Mouse (Mus musculus): ENCODE results near the gene Dppa3. TPM values are rescaled to one million over a fixed set of nuclear protein-coding genes. Genes with fewer than 3 reads are reported as not detected.
"Not testable (repeated sequence)": the region's sequence is repeated elsewhere in the genome, so short reads cannot be mapped to it uniquely, and the experiment has no call there.

Dppa3 gene
- total RNA-seq, 2 experiments from 2014 or later: not detected

DNA sequence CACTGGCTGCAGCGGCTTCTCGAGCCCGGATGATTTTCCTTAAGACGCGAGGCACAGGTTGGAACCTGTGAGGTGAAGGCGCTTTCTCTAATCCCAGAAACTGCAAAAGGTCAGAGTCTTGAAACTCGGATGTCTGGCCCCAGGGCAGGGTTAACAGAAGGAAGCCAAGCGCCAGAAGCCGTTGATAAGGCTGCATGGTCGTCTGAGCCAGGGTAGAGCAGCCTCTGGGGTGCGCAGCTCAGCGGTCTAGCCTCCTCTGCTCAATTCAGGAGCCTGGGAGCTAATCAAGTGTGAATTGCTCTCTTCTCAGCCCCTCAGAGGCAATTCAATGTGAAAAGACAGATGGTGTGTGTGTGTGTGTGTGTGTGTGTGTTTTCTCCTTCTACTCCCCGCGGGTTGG lies 16.4 kb upstream of the Dppa3 start, which contains the start of gene Gdf3:
TSS of gene Gdf3 (minus strand) at position 317 of the 400 bp plus-strand sequence.
- DNase-seq: no peak

DNA sequence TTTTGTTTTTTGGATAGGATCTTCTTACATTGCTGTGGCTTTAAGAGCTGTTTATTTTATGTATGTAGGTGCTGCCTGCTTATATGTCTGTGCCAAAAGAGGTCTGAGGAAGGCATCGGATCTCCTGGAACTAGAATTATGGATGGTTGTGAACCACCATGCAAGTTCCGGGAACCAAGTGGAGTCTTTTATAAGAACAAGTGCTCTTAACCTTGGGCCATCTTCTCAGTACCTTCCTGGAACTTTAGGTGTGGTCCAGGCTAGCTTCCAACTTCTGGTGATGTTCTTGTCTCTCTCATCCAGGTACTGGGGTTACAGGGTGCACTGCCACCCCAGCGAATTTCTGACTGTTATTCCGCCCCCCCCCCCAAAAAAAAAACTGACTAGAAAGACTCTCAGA lies 13.8 kb upstream of the Dppa3 start:
- DNase-seq: no peak

DNA sequence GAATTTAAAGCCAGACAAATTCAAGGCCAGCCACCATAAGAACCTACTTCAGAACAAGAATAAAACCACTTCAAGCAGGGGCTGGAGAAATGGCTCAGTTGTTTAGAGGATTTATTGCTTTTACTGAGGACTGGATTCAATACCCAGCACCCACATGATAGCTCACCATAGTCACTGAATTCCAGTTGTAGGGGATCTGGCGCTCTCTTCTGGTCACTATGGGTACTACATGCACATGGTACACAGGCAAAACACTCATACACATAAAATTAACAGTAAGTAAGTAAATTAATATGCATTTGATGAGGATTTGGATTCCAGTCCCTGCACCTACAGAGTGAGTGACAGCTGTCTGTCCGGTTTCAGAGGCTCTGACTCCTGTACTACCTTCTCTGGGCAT lies 12.2 kb upstream of the Dppa3 start:
- DNase-seq: peak; percentile 32

DNA sequence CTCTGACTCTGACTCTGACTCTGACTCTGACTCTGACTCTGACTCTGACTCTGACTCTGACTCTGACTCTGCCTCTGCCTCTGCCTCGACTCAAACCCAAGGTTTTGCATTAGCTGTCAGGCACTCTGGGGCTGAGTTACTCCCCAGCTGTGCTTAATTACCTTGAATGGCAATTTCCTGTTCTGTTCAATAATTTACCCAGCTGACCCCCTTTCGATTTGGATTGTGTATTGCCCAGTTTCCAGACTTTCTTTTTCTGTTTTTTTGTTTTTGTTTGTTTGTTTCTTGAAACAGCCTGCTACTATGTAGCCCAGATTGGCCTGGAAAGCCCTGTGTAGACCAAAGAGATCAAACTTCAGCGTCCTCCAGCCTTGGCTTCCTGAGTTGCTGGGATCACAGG lies 10.2 kb upstream of the Dppa3 start:
- DNase-seq: no peak

DNA sequence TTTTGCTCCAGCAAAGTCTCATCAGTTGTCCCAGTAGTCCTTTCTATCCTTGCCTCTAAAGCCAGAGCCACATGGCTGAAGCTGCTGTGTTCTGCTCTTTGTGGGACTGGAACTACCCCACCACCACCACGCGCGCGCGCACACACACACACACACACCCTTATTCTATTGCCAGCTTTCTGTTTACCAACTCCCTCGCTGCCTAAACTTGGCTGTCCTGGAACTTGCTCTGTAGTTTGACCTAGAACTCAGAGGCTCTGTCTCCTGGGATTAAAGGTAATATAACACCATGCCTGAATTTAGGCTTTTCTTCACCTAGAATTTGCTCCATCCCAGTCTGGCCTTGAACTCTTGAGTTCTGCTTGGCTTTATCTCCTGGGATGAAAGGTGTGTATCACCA lies 5.1 kb upstream of the Dppa3 start:
- DNase-seq: no peak

DNA sequence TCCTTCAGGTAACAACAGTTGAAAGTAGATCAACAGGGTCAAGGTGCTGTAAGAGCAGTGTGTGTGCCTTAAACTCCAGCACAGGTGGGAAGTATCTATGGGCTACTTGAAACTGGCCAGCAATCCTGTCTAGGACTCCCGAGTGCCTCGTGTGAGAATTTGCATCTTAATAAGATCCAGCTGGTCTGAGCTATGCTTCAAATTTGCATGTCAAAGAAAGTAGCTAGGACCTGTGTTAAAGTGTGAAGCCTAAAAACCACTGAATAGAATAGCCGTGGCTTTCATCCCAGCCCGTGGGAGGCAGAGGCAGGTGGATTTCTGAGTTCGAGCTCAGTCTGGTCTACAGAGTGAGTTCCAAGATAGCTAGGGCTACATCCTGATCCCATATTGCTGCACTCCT lies 1.7 kb upstream of the Dppa3 start:
- DNase-seq: no peak

DNA sequence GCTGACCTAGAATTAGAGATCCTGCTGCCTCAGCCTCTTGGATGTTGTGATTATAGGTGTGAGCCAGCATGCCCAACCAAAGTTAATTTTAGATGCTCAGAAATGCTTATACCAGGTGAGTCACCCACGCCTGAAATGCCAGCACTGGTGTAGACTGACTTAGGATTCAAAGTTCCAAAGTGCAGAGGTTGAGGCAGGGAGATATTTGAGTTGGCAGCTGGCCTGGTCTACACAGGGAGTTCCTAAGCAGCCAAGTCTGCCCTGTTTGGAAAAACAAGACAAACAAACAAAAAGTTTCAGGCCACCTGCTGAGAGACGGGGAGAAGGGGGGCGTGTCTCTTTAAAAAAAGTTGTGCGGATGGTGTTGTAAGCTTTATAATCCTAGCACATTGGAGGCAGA lies 1.1 kb upstream of the Dppa3 start:
- DNase-seq: no peak

DNA sequence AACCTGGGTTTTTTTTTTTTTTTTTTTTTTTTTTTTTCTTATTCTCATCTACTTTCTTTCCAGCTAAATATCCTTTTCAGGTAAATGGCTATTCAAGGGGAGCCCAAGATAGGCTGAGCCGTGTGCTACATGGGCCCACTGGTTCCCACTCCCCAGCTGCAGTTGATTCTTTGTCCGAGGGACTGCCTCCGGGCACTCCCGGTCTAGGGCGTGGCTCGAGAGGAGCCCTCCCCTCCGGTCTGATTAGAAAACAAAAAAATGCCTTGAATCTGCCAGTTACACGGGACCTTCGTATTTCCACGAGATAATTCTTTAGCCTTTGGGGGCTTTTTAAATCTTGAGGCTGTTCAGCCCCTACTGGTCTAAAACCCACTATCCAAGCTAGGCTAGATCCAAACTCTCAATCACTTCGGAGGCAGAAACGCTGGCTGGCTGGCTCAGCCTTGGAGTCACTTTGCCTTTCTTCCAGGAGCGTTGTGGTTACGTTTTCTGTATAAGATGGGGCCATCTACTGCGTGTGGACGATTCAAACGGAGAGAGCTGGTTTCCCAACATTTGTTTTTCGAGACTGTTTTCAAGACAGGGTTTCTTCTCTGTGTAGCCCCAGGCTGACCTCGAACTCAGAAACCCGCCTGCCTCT lies 1.4 kb downstream of the Dppa3 start:
- no peak for DNase-seq

DNA sequence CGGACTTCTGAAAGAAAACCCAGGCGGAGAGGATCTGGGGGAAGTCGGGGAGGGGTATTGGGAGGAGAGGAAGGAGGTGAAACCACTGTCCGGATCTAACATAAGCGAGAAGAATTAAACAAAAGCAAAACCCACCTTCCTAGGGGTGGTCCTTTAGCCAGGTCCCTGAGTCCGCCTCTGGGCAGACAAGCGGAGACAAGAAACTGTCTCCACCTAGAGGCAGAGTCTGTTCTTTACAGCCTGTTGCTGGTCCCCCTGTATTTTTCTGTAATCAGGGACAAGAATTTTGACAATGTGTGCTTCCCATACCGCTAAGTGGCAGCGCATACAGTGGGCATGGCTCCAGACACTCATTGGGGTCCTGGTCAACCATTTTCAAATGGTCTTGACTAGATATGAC lies 7.2 kb downstream of the Dppa3 start:
- DNase-seq: peak; percentile 25

DNA sequence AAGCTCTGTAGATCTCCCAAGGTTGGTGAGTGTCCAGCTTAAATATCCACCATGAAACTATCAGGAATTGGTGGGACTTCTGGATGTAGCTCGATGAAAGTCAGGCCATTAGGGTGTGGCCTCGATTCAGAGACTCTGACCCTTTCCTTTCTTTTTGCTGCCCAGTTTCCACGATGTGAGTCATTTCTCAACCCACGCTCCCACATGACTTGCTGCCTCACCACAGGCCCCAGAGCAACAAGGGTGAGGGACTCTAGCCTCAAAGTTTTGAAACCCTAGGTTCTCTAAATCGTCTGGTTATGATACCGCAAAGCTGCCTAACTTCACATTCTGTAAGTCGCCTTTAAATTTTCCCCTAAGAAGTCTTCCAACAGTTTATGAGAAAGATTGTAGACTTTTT lies 9.1 kb downstream of the Dppa3 start:
- peak; percentile 35 for DNase-seq

DNA sequence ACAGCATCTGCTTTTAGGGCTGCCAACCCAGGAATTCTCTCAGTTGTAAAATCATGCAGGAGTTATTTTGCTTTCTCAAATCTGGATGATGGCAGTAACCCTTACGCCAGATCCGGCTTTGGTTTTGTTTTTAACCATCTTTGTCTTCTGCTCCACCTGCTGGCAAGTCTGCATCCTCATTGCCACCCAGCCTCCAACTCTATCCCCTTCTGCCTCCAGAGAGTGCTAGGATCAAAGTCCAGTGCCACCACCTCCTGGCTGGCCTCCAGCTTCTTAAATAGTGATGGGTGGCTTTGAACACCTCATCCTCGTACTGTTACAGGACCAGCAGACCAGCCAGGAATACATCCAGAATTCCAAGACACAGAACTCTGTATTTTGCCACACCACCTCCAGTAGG lies 10.5 kb downstream of the Dppa3 start:
- DNase-seq: no peak

DNA sequence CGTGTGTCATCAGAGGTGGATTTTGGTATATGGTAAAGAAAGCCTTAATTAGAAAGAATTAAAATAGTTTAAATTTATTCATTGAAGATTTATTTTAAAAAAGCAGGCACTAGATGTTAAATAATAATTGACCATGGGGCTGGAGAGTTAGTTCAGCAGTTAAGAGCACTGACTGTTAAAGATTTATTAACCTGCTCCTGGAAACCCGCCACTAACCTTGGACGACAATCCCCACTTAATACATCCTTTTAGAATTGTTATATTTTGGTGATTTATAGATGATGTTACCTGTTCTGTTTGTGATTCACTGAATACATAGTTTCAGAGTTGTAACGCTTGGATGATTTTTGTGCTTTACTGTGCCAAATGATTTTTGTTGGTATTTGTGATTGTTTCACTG lies 11.4 kb downstream of the Dppa3 start:
- DNase-seq: not testable (repeated sequence)

DNA sequence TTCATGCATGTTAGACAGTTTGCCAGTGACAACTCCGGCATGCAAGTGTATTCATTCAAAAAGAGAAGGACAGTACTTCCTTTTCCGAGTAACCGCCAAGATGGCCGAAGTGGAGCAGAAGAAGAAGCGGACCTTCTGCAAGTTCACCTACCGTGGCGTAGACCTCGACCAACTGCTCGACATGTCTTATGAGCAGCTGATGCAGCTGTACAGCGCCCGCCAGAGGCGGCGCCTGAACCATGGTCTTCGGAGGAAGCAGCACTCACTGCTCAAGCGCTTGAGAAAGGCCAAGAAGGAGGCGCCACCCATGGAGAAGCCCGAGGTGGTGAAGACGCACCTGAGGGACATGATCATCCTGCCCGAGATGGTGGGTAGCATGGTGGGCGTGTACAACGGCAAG lies 18.0 kb downstream of the Dppa3 start:
- DNase-seq: not testable (repeated sequence)

DNA sequence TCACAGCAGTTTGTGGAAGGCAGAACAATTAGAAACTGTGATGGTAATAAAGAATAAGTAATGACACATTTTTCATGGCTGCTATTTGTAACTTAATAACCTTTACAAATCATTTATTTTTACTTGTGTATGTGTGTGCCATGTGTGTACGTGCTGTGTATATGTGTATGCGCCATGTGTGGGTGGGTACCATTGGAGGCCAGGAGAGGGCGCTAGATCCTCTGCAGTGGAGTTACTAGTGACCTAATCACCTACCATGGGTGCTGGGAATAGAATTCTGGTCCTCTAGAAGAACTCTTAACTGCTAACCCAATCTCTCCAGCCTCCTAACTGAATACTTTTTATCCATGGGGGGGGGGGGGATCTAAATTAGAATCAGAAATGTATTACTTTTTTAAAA lies 23.7 kb downstream of the Dppa3 start:
- no peak for DNase-seq

DNA sequence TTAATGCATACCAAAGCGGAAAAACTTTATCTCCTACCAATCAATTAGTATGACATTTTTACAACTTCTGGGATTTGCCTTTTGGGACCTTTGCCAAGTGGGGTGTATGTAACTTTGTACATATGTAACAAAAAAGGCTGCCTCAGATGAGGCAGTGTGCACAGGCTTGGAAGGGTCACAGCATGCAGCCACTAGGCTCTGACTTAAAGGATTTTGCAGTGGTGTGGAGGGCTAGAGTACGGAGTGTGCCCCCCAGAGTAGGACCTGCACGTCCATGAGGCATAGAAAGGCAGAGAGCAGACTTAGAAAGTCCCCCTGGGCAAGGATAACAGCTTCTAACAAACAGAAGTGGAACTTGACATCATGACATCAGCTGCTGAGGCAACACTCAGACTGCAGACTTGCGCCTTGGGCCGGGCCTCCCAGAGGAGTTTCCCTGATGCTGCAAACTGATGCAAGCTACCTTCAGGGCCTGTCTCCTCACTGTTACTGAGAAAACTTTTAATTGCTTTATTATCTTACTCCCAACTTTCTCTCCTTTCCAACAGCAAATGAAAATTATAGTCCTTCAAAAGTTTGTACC lies 24.3 kb downstream of the Dppa3 start:
- no peak for DNase-seq

DNA sequence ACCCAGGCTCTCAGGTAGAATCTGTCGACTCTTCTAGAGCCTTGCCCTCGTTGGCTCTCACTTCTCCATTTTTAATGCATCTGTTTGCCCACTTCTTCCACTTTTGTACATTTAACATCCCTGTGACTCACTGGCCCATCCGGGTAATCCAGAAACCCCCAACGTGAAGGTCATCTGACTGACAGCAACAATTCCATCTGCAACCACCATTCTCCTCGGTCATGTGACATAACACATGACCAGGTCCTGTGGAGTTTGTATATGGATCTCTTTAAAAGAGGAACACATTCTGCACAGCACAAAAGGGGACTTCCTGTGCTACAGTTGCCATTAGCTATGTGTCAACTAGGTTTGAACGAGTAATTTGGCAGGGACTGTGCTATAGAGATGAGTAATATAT lies 28.1 kb downstream of the Dppa3 start:
- no peak for DNase-seq

DNA sequence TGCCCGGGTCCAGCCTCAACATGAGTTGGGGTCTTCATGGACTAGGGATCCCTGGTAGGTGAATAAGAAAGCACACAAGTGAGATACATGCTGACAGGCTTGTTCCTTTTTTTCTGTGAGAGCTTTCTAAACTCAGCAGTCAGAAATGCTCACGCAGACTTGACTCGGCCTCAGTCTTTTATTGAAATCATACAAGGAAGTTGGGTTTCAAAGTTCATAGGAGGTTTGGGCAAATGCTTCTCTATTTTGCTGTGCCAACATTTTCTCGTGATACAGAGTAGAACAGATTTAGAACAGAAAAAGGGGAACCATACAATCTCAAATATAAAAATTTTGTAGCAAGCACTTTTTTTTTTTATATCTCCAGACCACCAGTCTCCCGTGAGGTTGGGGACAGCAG lies 31.4 kb downstream of the Dppa3 start:
- no peak for DNase-seq

DNA sequence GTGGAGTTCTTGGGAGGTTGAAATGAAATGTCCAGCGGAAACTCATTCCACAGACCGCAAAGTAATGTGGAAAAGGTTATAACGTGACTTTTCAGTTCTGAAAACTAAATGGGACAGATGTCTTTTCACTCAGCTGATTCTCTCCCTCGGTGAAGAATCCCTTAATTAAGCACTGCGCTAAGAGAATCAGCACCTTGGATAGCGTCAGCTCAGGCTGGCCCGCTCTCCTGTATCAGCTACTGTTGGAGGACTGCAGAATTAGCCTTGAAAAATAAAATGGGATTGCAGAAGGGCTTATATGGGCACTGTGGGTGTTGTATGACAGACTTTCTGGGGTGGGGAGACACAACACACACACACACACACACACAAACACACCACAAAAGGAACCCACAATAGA lies 33.4 kb downstream of the Dppa3 start:
- peak; percentile 43 for DNase-seq

DNA sequence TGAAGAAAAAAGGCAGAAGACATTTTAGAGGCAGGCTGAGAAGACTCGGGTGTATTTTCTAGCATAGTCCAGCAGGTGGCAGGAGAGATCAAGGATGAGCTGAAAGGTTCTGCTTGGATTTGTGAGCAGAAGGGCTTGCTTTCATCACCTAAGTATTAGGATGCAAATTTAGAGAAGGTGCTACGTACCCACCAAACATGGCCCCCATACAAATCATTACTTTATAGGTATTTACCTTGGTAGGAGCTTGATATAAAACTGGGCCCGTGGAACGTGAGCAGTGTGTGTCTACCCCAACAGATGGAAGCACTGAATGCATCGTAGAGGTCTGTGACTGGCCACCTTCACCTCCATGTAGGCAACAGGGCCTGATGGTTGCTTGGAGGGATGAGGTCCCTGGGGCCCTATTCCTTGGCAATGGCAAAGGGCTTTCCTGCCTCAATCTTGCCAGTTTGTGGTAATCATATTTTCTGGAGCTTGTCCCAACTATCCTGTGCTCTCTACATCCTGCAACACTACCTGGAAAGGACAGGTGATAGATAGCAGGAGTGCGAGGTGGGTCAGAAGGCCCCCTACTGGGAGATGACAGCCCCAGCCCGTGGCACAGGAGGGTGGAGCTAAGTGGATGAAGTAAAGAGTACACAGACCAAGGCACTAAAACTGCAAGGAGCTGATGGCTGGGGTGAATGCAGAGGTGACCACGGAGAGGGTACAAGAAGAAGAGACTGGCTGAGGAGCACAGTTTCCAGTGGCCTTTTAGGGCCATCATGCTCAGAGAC lies 34.6 kb downstream of the Dppa3 start:
- DNase-seq: peak; percentile 50

DNA sequence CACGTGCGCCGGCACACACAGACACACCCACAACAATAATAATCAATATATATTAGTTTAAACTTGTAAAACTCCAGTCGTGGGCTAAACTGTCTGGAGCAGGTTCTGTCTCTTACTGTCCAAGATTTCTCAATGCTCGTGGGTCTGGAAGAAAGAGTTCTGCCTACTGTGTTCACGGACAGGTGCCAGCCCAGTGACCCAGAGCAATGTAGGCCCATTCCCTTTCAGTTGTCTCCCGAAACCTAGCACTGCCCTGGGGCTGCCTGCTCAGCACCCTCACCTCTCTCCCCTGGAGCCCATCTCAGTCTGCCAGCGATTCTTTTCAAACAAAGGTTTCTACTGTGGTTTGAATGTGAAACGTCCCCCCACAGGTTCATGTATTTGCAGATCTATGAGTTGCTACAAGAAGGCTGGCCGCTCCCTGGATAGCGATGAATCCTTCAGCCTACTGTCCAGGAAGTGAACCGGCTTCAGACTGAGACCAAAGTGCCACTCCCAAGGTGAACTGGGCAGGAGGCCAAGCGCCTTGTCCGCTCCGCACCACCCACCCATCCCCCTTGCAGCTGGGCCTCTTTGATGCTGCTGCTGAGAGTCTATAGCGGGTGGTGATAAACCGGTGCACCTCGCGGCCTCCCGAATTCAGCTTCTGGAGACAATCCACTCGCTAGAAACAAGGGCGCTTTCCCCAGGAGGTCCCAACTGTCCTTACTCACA lies 36.5 kb downstream of the Dppa3 start:
- DNase-seq: peak; percentile 62

DNA sequence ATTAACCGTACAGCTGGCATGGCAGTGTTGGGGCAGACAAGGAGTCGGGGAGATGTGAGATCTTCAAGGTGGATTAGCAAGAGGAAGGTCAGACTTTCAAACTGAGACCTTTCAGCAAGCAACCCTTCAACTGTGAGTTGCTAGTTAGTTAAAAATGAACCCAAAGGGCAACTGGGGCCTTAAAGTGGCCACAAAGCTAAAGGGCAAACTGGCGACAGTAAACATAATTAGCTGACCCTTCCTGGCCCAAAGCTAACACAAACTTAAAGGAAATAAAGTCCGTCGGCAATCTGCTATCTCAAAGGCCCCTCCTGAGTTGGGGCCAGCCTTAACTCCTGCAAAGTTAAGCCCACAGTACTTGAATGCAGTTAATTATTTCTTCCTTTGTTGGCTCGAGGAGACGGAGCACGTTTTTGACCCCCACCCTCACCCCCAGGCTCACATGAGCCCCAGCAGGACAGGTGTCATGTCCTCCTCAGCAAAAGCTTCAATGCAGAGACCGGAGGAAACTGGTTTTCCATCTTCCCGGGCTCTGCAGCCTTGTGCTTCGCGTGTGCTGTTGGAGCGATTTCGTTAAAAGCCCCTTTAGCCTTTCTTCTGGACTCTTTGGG lies 37.5 kb downstream of the Dppa3 start:
- no peak for DNase-seq

DNA sequence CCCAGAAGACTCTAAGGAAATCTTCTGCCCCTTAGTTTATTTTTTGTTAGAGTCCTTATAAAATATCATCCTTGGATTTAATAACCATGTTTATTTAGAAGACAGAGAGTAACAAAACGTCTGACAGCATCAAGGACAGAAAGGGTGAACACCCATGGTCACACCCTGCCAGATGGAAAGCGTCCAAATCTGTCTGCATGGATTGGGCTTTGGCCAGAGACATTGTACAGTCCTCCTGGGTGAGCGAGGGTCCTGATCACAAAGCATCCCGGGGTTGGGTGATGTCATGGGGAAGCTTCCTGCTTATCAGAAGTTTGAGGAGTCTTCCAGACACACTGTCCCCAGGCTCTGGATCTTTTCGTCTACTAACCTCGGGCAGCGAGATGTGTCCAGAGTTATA lies 39.7 kb downstream of the Dppa3 start:
- DNase-seq: peak; percentile 46

DNA sequence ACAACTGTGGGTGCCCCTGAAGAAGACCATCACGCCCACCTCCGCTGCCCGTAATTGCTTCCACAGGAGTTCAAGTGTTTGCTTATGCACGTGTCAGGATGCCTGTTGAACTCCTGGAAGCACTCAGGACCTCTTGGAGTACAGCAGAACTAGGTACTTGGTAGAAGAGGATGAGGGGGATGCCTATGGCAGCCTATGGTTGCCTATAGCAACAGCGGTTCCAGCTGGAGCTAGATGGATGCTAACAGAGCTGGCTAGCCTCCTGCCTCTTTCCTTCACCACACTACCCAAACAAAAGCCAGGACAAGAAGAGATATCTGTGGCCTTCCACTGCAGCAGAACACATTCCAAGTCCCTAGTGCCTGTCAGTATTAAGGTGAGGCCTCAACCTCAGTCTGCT lies 41.5 kb downstream of the Dppa3 start:
- DNase-seq: no peak

Data from adrenal gland, postnatal 10 days (tissue).